Mouse (Mus musculus) E14TG2a.4 (cell line): ENCODE measurements around the gene Olfr301.

Experiments
- CTCF ChIP-seq: conservative IDR thresholded peaks from 2 replicates; pipeline ENCODE4 v1.5.1; 2014; ENCODE audit warnings: low read length
- NANOG ChIP-seq: IDR thresholded peaks from 2 replicates; pipeline ENCODE4 v1.6.1; 2014; ENCODE audit warnings: borderline replicate concordance, low read length, mixed read lengths
- POU5F1 ChIP-seq: IDR thresholded peaks from 2 replicates; pipeline ENCODE4 v1.6.1; 2014; ENCODE audit warnings: low read length, borderline replicate concordance

DNA sequence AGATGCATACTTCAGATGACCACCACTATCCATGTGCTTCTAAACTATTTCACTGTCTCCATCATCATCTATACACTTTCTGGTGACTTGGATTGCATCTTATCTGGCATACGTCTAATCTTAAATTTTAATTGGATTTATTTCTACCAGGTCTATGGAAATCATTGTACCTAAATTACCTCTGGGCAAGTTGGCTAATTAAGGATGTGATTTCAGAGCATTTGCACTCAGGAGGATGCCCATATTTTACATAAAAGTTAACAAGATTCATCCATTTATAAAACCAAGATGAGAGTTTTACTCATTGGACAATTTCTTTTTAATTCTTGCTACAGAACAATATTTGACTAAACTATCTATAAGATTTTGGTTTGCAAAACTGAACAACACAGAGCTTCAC is 56.0 kb downstream of the Olfr301 start, which contains the start of gene Olfr299:
- TF ChIP-seq CTCF (no peak), POU5F1 (no peak), NANOG (no peak)
